Mouse (Mus musculus) lung, postnatal 14 days (tissue): ENCODE measurements at regions not wholly inside any gene's neighbourhood (a gene's known extent, or its start where the extent isn't known, plus 50 kb on each side); places are given as distances from the start of the nearest gene placed in this dataset.
"Not testable (repeated sequence)": the region's sequence is repeated elsewhere in the genome, so short reads cannot be mapped to it uniquely, and the experiment has no call there.

Source experiments
- DNase-seq: peaks from one replicate; pipeline ENCODE4 v3.0.0; 2021

GRCm38 (mm10) chr15:91916946-91917345 is 78.9 kb downstream of the Smgc start:
- no peak for DNase-seq

GRCm38 (mm10) chr15:91917877-91918276 is 79.8 kb downstream of the Smgc start:
- no peak for DNase-seq

- DNase-seq: no peak
These were observed 86.5 kb downstream of the Smgc start for GRCm38 (mm10) chr15:91924542-91924941.

GRCm38 (mm10) chr15:91927492-91927891 is 89.4 kb downstream of the Smgc start:
- peak; percentile 4 for DNase-seq

GRCm38 (mm10) chr15:91928511-91928910 is 90.4 kb downstream of the Smgc start:
- no peak for DNase-seq

GRCm38 (mm10) chr15:91957273-91957672 is 93.7 kb upstream of the Cntn1 start:
- DNase-seq: no peak

GRCm38 (mm10) chr15:91965172-91965571 is 85.8 kb upstream of the Cntn1 start:
- no peak for DNase-seq

- DNase-seq: peak; percentile 51
These were observed 81.6 kb upstream of the Cntn1 start for GRCm38 (mm10) chr15:91969378-91969777.

GRCm38 (mm10) chr15:91971411-91971810 is 79.6 kb upstream of the Cntn1 start:
- no peak for DNase-seq

GRCm38 (mm10) chr15:91971846-91972245 is 79.1 kb upstream of the Cntn1 start:
- no peak for DNase-seq

- DNase-seq: no peak
These were observed 75.4 kb upstream of the Cntn1 start for GRCm38 (mm10) chr15:91975606-91976005.

GRCm38 (mm10) chr15:91983186-91983585 is 67.8 kb upstream of the Cntn1 start:
- DNase-seq: not testable (repeated sequence)

- DNase-seq: no peak
These were observed 50.9 kb upstream of the Cntn1 start for GRCm38 (mm10) chr15:92000086-92000485.
